ENCODE assay signal across 37 mouse cellular contexts in the genomic region with DNA sequence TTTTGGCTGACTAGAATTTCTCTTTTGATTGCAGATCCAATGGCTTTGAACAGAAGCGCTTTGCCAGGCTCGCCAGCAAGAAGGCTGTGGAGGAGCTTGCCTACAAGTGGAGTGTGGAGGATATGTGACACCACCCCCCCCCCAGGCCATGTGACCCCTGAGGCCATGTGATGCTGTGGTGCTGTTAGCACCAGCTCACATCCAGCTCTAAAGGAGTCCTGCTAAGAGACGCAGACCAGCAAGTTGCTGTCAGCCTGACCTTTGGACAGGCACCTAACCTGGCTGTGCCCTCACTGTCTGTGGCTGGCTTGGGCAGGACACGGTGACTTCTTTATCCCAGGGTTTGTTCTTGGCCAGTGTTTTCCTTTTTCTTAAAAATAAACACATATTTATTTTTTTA. TPM values are rescaled to one million over a fixed set of nuclear protein-coding genes. Genes with fewer than 3 reads are reported as not detected.
DNase-seq lines count a peak whose midpoint lies in the region; ATAC-seq and TF ChIP-seq lines count a peak whose summit lies in the region.
"Had no signal": no experiment of that assay in that cellular context is flagged by ENCODE, and none has a peak within 500 bp of the region (broad histone marks: within the 10 kb centered on the region; RNA-seq: fewer than 3 reads in every experiment).

No protein-coding gene starts in this region.

- TF ChIP-seq CTCF in kidney, postnatal 0 days (IDR thresholded peaks at IDR 0.05; ENCODE audit: low read depth) = no peak
- TF ChIP-seq CTCF in liver, adult 2 months (IDR thresholded peaks at IDR 0.05; ENCODE audit: low read depth, low read length) = no peak

- no peaks in the 10 kb centered on the region for H3K4me1 ChIP-seq in kidney, postnatal 0 days (replicated peaks; ENCODE audit: insufficient read depth, low read length)
- H3K4me1 ChIP-seq in liver, adult 2 months (ENCODE audit: control insufficient read depth, insufficient read depth, low read length) = no peaks in the 10 kb centered on the region
- H3K4me1 ChIP-seq in liver, embryonic 11.5 days (replicated peaks; ENCODE audit: control insufficient read depth, insufficient read depth, low read length) = no peaks in the 10 kb centered on the region
- H3K4me1 ChIP-seq: embryonic facial prominence, embryonic 10.5 days; embryonic facial prominence, embryonic 13.5 days; forebrain, embryonic 12.5 days; forebrain, embryonic 15.5 days; hindbrain, embryonic 12.5 days; hindbrain, embryonic 15.5 days had no signal

- peaks cover 14% of the 10 kb centered on the region; the same call in 1 of the 2 replicates for H3K36me3 ChIP-seq in kidney, postnatal 0 days (ENCODE audit: insufficient read depth, low read length)
- H3K36me3 ChIP-seq in liver, adult 2 months (ENCODE audit: control insufficient read depth, insufficient read depth, low read length) = peaks cover 13% of the 10 kb centered on the region
- H3K36me3 ChIP-seq in liver, embryonic 11.5 days (ENCODE audit: control insufficient read depth, insufficient read depth, low read length) = peaks cover 2% of the 10 kb centered on the region; the same call in 1 of the 2 replicates

- no peak overlapping the region for H3K4me3 ChIP-seq in kidney, postnatal 0 days (replicated peaks; ENCODE audit: low read depth, low read length)
- H3K4me3 ChIP-seq in liver, adult 2 months (ENCODE audit: insufficient read depth, low read depth, low read length) = no peak overlapping the region
- H3K4me3 ChIP-seq in liver, embryonic 11.5 days (ENCODE audit: low read depth, low read length) = no peak overlapping the region
- H3K4me3 ChIP-seq: embryonic facial prominence, embryonic 10.5 days; embryonic facial prominence, embryonic 13.5 days; erythroblast, embryonic 14.5 days; forebrain, embryonic 12.5 days; forebrain, embryonic 15.5 days; hindbrain, embryonic 12.5 days; hindbrain, embryonic 15.5 days had no signal

- 53% methylated on average over 4 of the region's 4 CpGs for WGBS in kidney, postnatal 0 days
- WGBS in liver, adult 2 months = 46% methylated on average over 4 of the region's 4 CpGs
- WGBS in liver, embryonic 11.5 days = 75% methylated on average over 4 of the region's 4 CpGs

- DNase-seq in kidney, adult 11 months = peak; percentile 26
- DNase-seq in kidney, adult 18-20 months = no peak
- no peak for DNase-seq in kidney, postnatal 0 days (ENCODE audit: low spot score)
- DNase-seq in kidney, postnatal 4 days = no peak
- peak; percentile 72 for DNase-seq in liver, adult 2 months (ENCODE audit: extremely low read depth, low read depth, low spot score)
- DNase-seq in liver, embryonic 11.5 days (ENCODE audit: low spot score) = no peak
- DNase-seq in skeletal muscle tissue, adult 2 months (ENCODE audit: low read depth, low spot score) = peak; percentile 56
- no peak for DNase-seq in embryo, embryonic 10 days (ENCODE audit: low spot score)
- DNase-seq: adrenal gland, adult 2 months; adrenal gland, postnatal 14 days; B cell, adult 2 months; cerebellum, adult 11 months; cerebellum, adult 2 months; cerebellum, adult 9-11 months; cerebellum, postnatal 25 days; embryo, embryonic 11 days; gastrocnemius, postnatal 10 days; heart, adult 11 months had no signal

- no peak for TF ChIP-seq POLR2A in liver, adult 2 months (IDR thresholded peaks at IDR 0.05; ENCODE audit: extremely low read depth, insufficient read depth, low read length)

- H3K4me2 ChIP-seq in kidney, postnatal 0 days (ENCODE audit: low read length) = no peak overlapping the region
- H3K4me2 ChIP-seq in liver, embryonic 11.5 days = no peak overlapping the region
- H3K4me2 ChIP-seq: embryonic facial prominence, embryonic 13.5 days; forebrain, embryonic 12.5 days; forebrain, embryonic 15.5 days; heart, embryonic 11.5 days; hindbrain, embryonic 12.5 days; hindbrain, embryonic 15.5 days had no signal

- peak; percentile 77 for ATAC-seq in kidney, postnatal 0 days (replicated peaks; ENCODE audit: low FRiP score, low read depth)
- no peak for ATAC-seq in liver, embryonic 11.5 days (replicated peaks; ENCODE audit: low FRiP score)
- ATAC-seq: forebrain, embryonic 15.5 days; Patski had no signal

- H3K27ac ChIP-seq in kidney, postnatal 0 days = no peak overlapping the region
- H3K27ac ChIP-seq in liver, adult 2 months (replicated peaks; ENCODE audit: insufficient read depth, low read depth, low read length) = no peak overlapping the region; the same call in 1 of the 2 replicates
- H3K27ac ChIP-seq in liver, embryonic 11.5 days (ENCODE audit: low read depth, low read length) = no peak overlapping the region
- H3K27ac ChIP-seq: embryonic facial prominence, embryonic 10.5 days; embryonic facial prominence, embryonic 13.5 days; forebrain, embryonic 12.5 days; forebrain, embryonic 15.5 days; hindbrain, embryonic 12.5 days; hindbrain, embryonic 15.5 days had no signal

- H3K9ac ChIP-seq in kidney, postnatal 0 days (ENCODE audit: low read depth, low read length) = no peak overlapping the region
- H3K9ac ChIP-seq in liver, adult 2 months (ENCODE audit: low read depth, low read length) = no peak overlapping the region
- H3K9ac ChIP-seq in liver, embryonic 11.5 days (ENCODE audit: low read depth, low read length) = no peak overlapping the region
- H3K9ac ChIP-seq: embryonic facial prominence, embryonic 13.5 days; forebrain, embryonic 12.5 days; forebrain, embryonic 15.5 days; hindbrain, embryonic 12.5 days; hindbrain, embryonic 15.5 days had no signal

- no peaks in the 10 kb centered on the region for H3K79me2 ChIP-seq in liver, adult 2 months (ENCODE audit: control insufficient read depth, insufficient read depth, low read length)

- no peaks in the 10 kb centered on the region for H3K27me3 ChIP-seq in kidney, postnatal 0 days (ENCODE audit: insufficient read depth, low read length)
- no peaks in the 10 kb centered on the region for H3K27me3 ChIP-seq in liver, adult 2 months (ENCODE audit: control insufficient read depth, insufficient read depth, low read length)
- H3K27me3 ChIP-seq in liver, embryonic 11.5 days (replicated peaks; ENCODE audit: control insufficient read depth, insufficient read depth, low read length) = no peaks in the 10 kb centered on the region
- H3K27me3 ChIP-seq: CH12.LX; embryonic facial prominence, embryonic 13.5 days; forebrain, embryonic 12.5 days; forebrain, embryonic 15.5 days; hindbrain, embryonic 12.5 days; hindbrain, embryonic 15.5 days; Patski had no signal

- no peaks in the 10 kb centered on the region for H3K9me3 ChIP-seq in kidney, postnatal 0 days (replicated peaks; ENCODE audit: low read length)
- no peaks in the 10 kb centered on the region for H3K9me3 ChIP-seq in liver, embryonic 11.5 days (ENCODE audit: control insufficient read depth, low read length)
- H3K9me3 ChIP-seq: embryonic facial prominence, embryonic 10.5 days; embryonic facial prominence, embryonic 13.5 days; forebrain, embryonic 12.5 days; forebrain, embryonic 15.5 days; G1E; hindbrain, embryonic 12.5 days; hindbrain, embryonic 15.5 days had no signal

RNA-seq across cellular contexts. Expression of a gene that starts 15.6 kb away (rescaled TPM):
- 14.9 and 16.2 TPM in 2 replicates for polyA plus RNA-seq in kidney, postnatal 0 days (2015; fragmentation: Nextera tagmentation; extraction: Ambion mirVana)
- 2.6 and 3.0 TPM in 2 replicates for total RNA-seq in liver, adult 2 months (2014; rRNA removed)
- polyA plus RNA-seq in liver, adult 2 months (2012; rRNA removed) = 3.2 and 3.6 TPM in 2 replicates
- 20.7 and 22.4 TPM in 2 replicates for polyA plus RNA-seq in liver, embryonic 11.5 days (2014; fragmentation: Nextera tagmentation; extraction: Ambion mirVana)

RNA-seq across cellular contexts. Expression of a gene that starts 21.4 kb away (rescaled TPM):
- not detected in 2 replicates for polyA plus RNA-seq in kidney, postnatal 0 days (2015; fragmentation: Nextera tagmentation; extraction: Ambion mirVana)
- total RNA-seq in liver, adult 2 months (2014; rRNA removed) = not detected in 2 replicates
- not detected in 2 replicates for polyA plus RNA-seq in liver, adult 2 months (2012; rRNA removed)
- not detected in 2 replicates for polyA plus RNA-seq in liver, embryonic 11.5 days (2014; fragmentation: Nextera tagmentation; extraction: Ambion mirVana)
- total RNA-seq: adrenal gland, adult 2 months; adrenal gland, postnatal 14 days; adrenal gland, postnatal 4 days; CH12.LX; common myeloid progenitor, adult 5-6 weeks; G1E; gastrocnemius, postnatal 10 days; gastrocnemius, postnatal 4 days; heart, adult 8-10 months; heart, postnatal 25 days; hematopoietic stem cell, adult 5-6 weeks had no signal
- polyA plus RNA-seq: adrenal gland, adult 2 months; cerebellum, adult 2 months; embryonic facial prominence, embryonic 10.5 days; embryonic facial prominence, embryonic 13.5 days; erythroblast, embryonic 14.5 days; forebrain, embryonic 12.5 days; forebrain, embryonic 15.5 days; G1E; heart, embryonic 11.5 days; heart, embryonic 14.5 days; heart, postnatal 0 days; hindbrain, embryonic 12.5 days; Patski had no signal

RNA-seq across cellular contexts. Expression of a gene that starts 25.5 kb away (rescaled TPM):
- 43.3 and 46.4 TPM in 2 replicates for polyA plus RNA-seq in kidney, postnatal 0 days (2015; fragmentation: Nextera tagmentation; extraction: Ambion mirVana)
- total RNA-seq in liver, adult 2 months (2014; rRNA removed) = 25.9 and 42.4 TPM in 2 replicates
- 19.5 and 23.0 TPM in 2 replicates for polyA plus RNA-seq in liver, adult 2 months (2012; rRNA removed)
- 92.6 and 96.7 TPM in 2 replicates for polyA plus RNA-seq in liver, embryonic 11.5 days (2014; fragmentation: Nextera tagmentation; extraction: Ambion mirVana)

RNA-seq across cellular contexts. Expression of a gene that starts 29.9 kb away (rescaled TPM):
- polyA plus RNA-seq in kidney, postnatal 0 days (2015; fragmentation: Nextera tagmentation; extraction: Ambion mirVana) = 0.08 and 0.24 TPM in 2 replicates
- total RNA-seq in liver, adult 2 months (2014; rRNA removed) = 771 and 1,014 TPM in 2 replicates
- 2,298 and 3,079 TPM in 2 replicates for polyA plus RNA-seq in liver, adult 2 months (2012; rRNA removed)
- 0.21 and 0.38 TPM in 2 replicates for polyA plus RNA-seq in liver, embryonic 11.5 days (2014; fragmentation: Nextera tagmentation; extraction: Ambion mirVana)
- total RNA-seq: common myeloid progenitor, adult 5-6 weeks; gastrocnemius, postnatal 10 days; heart, adult 8-10 months; heart, postnatal 25 days; hematopoietic stem cell, adult 5-6 weeks had no signal
- polyA plus RNA-seq: cerebellum, adult 2 months; embryonic facial prominence, embryonic 10.5 days; embryonic facial prominence, embryonic 13.5 days; erythroblast, embryonic 14.5 days; forebrain, embryonic 12.5 days; forebrain, embryonic 15.5 days; G1E; heart, embryonic 11.5 days; heart, embryonic 14.5 days; heart, postnatal 0 days; hindbrain, embryonic 15.5 days; Patski had no signal

RNA-seq across cellular contexts. Expression of a gene that starts 57.9 kb away (rescaled TPM):
- 0.99 and 1.9 TPM in 2 replicates for polyA plus RNA-seq in kidney, postnatal 0 days (2015; fragmentation: Nextera tagmentation; extraction: Ambion mirVana)
- 187 and 323 TPM in 2 replicates for total RNA-seq in liver, adult 2 months (2014; rRNA removed)
- polyA plus RNA-seq in liver, adult 2 months (2012; rRNA removed) = 177 and 239 TPM in 2 replicates
- not detected in 2 replicates for polyA plus RNA-seq in liver, embryonic 11.5 days (2014; fragmentation: Nextera tagmentation; extraction: Ambion mirVana)
- total RNA-seq: CH12.LX; common myeloid progenitor, adult 5-6 weeks; G1E; gastrocnemius, postnatal 10 days; heart, adult 8-10 months; heart, postnatal 25 days; hematopoietic stem cell, adult 5-6 weeks had no signal
- polyA plus RNA-seq: embryonic facial prominence, embryonic 10.5 days; embryonic facial prominence, embryonic 13.5 days; erythroblast, embryonic 14.5 days; forebrain, embryonic 12.5 days; forebrain, embryonic 15.5 days; G1E; heart, embryonic 11.5 days; heart, embryonic 14.5 days; heart, postnatal 0 days; hindbrain, embryonic 12.5 days; hindbrain, embryonic 15.5 days; Patski had no signal

Comparison
In these comparisons a context has a peak if more than half of its experiments do, and no peak if none do; other contexts are left out.
1. DNase-seq: peak in kidney, adult 11 months (single experiment), liver, adult 2 months (single experiment) and skeletal muscle tissue, adult 2 months (single experiment); none in kidney, adult 18-20 months (single experiment), kidney, postnatal 0 days (single experiment), kidney, postnatal 4 days (0 of 2), liver, embryonic 11.5 days (single experiment) and embryo, embryonic 10 days (single experiment).